Mouse (Mus musculus) heart, embryonic 13.5 days (tissue): ENCODE measurements at regions not wholly inside any gene's neighbourhood (a gene's known extent, or its start where the extent isn't known, plus 50 kb on each side); places are given as distances from the start of the nearest gene placed in this dataset.
A peak's percentile ranks its signal among the peaks of the same experiment; 100 is the strongest.

Source experiments
- ATAC-seq: fragments of 200-750 bp; cut with Nextera tagmentation; 2 replicates; pipeline ENCODE4 v1.8.0; 2017; ENCODE audit warnings: moderate TSS enrichment; ENCODE audit not compliant: insufficient number of reproducible peaks, low FRiP score, low TSS enrichment; ENCODE audit errors: extremely low read depth
- H3K27ac ChIP-seq: fragments of 300-500 bp; sonication (generic); replicated peaks from 2 replicates; pipeline ENCODE4 v1.5.1; 2015; ENCODE audit warnings: moderate library complexity, mild to moderate bottlenecking, inconsistent platforms
- H3K27me3 ChIP-seq: fragments of 300-500 bp; sonication (generic); replicated peaks from 2 replicates; pipeline ENCODE4 v1.6.1; 2015; ENCODE audit warnings: mild to moderate bottlenecking, inconsistent platforms
- H3K36me3 ChIP-seq: fragments of 300-500 bp; sonication (generic); 2 replicates; pipeline ENCODE4 v1.6.1; 2015; ENCODE audit warnings: mild to moderate bottlenecking, inconsistent platforms
- H3K4me1 ChIP-seq: fragments of 300-500 bp; sonication (generic); 2 replicates; pipeline ENCODE4 v1.6.1; 2015; ENCODE audit warnings: inconsistent platforms
- H3K4me2 ChIP-seq: fragments of 300-500 bp; sonication (generic); 2 replicates; pipeline ENCODE4 v1.6.1; 2015; ENCODE audit warnings: inconsistent platforms, mild to moderate bottlenecking, moderate library complexity
- H3K4me3 ChIP-seq: fragments of 300-500 bp; sonication (generic); 2 replicates; pipeline ENCODE4 v1.5.1; 2015; ENCODE audit warnings: moderate library complexity, mild to moderate bottlenecking, inconsistent platforms
- H3K9ac ChIP-seq: fragments of 300-500 bp; sonication (generic); 2 replicates; pipeline ENCODE4 v1.6.1; 2015; ENCODE audit warnings: inconsistent platforms, mild to moderate bottlenecking, moderate library complexity
- H3K9me3 ChIP-seq: fragments of 300-500 bp; sonication (generic); 2 replicates; pipeline ENCODE4 v1.6.1; 2016; ENCODE audit warnings: inconsistent platforms
- WGBS: fragments of 180-500 bp; shearing (Covaris S2); methylation state at CpG from one replicate; pipeline ENCODE4 v1.1.7; 2015; ENCODE audit warnings: mixed read lengths; 5-methylcytosine and 5-hydroxymethylcytosine counted together

GRCm38 (mm10) chrX:11747386-11748121 is 412.6 kb downstream of the Bcor start:
- Histone ChIP-seq H3K9ac (no peak overlapping the region), H3K4me2 (no peak overlapping the region), H3K9me3 (no peaks in the 10 kb centered on the region), H3K27me3 (peaks cover 3% of the 10 kb centered on the region; the same call in 1 of the 2 replicates), H3K36me3 (no peaks in the 10 kb centered on the region), H3K27ac (no peak overlapping the region), H3K4me3 (no peak overlapping the region), H3K4me1 (peaks cover 17% of the 10 kb centered on the region)
- 74% methylated on average over 4 of the region's 4 CpGs for WGBS
- ATAC-seq = no peak

GRCm38 (mm10) chrX:11748278-11748677 is 411.9 kb downstream of the Bcor start:
- peaks cover 24% of the 10 kb centered on the region for H3K4me1 ChIP-seq
- no peak overlapping the region for H3K4me3 ChIP-seq
- H3K4me2 ChIP-seq = no peak overlapping the region
- H3K36me3 ChIP-seq = no peaks in the 10 kb centered on the region
- no peak for ATAC-seq
- H3K9ac ChIP-seq = no peak overlapping the region
- 32% methylated on average over 4 of the region's 4 CpGs for WGBS
- peaks cover 3% of the 10 kb centered on the region; the same call in 1 of the 2 replicates for H3K27me3 ChIP-seq
- H3K27ac ChIP-seq = no peak overlapping the region
- no peaks in the 10 kb centered on the region for H3K9me3 ChIP-seq

GRCm38 (mm10) chrX:11752513-11752912 is 407.6 kb downstream of the Bcor start:
- H3K36me3 ChIP-seq = no peaks in the 10 kb centered on the region
- ATAC-seq = no peak
- H3K4me2 ChIP-seq = no peak overlapping the region
- no peak overlapping the region for H3K9ac ChIP-seq
- no peak overlapping the region for H3K4me3 ChIP-seq
- WGBS = 64% methylated on average over 5 of the region's 5 CpGs
- no peaks in the 10 kb centered on the region for H3K9me3 ChIP-seq
- peaks cover 26% of the 10 kb centered on the region for H3K4me1 ChIP-seq
- peak overlapping the region; percentile 74 for H3K27ac ChIP-seq
- peaks cover 3% of the 10 kb centered on the region; the same call in 1 of the 2 replicates for H3K27me3 ChIP-seq

GRCm38 (mm10) chrX:11752973-11753590 is 407.1 kb downstream of the Bcor start:
- Histone ChIP-seq H3K27me3 (peaks cover 3% of the 10 kb centered on the region; the same call in 1 of the 2 replicates), H3K36me3 (no peaks in the 10 kb centered on the region), H3K9ac (no peak overlapping the region), H3K4me2 (peak overlapping the region; percentile 21), H3K4me1 (peaks cover 20% of the 10 kb centered on the region), H3K27ac (peak overlapping the region; percentile 74), H3K9me3 (no peaks in the 10 kb centered on the region), H3K4me3 (no peak overlapping the region)
- no peak for ATAC-seq
- 11% methylated on average over 12 of the region's 13 CpGs for WGBS

- Histone ChIP-seq H3K9me3 (no peaks in the 10 kb centered on the region), H3K4me2 (no peak overlapping the region), H3K4me3 (no peak overlapping the region), H3K9ac (no peak overlapping the region), H3K27me3 (peaks cover 4% of the 10 kb centered on the region; the same call in 1 of the 2 replicates), H3K4me1 (peaks cover 14% of the 10 kb centered on the region), H3K36me3 (no peaks in the 10 kb centered on the region), H3K27ac (no peak overlapping the region)
- 84% methylated on average over 2 of the region's 2 CpGs for WGBS
- no peak for ATAC-seq
These were observed 405.1 kb downstream of the Bcor start for GRCm38 (mm10) chrX:11755046-11755445.

GRCm38 (mm10) chrX:11763351-11764082 is 396.6 kb downstream of the Bcor start:
- ATAC-seq = no peak
- H3K9me3 ChIP-seq = no peaks in the 10 kb centered on the region
- 54% methylated on average over 17 of the region's 17 CpGs for WGBS

GRCm38 (mm10) chrX:11776236-11776899 is 383.8 kb downstream of the Bcor start:
- no peaks in the 10 kb centered on the region for H3K9me3 ChIP-seq
- WGBS = 64% methylated on average over 6 of the region's 6 CpGs
- H3K4me1 ChIP-seq = no peaks in the 10 kb centered on the region
- no peak overlapping the region for H3K4me2 ChIP-seq
- ATAC-seq = no peak
- H3K9ac ChIP-seq = no peak overlapping the region
- H3K27ac ChIP-seq = no peak overlapping the region
- no peak overlapping the region for H3K4me3 ChIP-seq
- peaks cover 26% of the 10 kb centered on the region for H3K27me3 ChIP-seq
- H3K36me3 ChIP-seq = no peaks in the 10 kb centered on the region

More at GRCm38 (mm10) chrX:11763351-11764082, 396.6 kb downstream of the Bcor start:
- H3K4me2 ChIP-seq = no peak overlapping the region
- peaks cover 36% of the 10 kb centered on the region for H3K27me3 ChIP-seq
- no peaks in the 10 kb centered on the region for H3K36me3 ChIP-seq
- H3K27ac ChIP-seq = no peak overlapping the region
- no peak overlapping the region for H3K9ac ChIP-seq
- H3K4me1 ChIP-seq = peaks cover 9% of the 10 kb centered on the region; the same call in 1 of the 2 replicates
- H3K4me3 ChIP-seq = no peak overlapping the region

- Histone ChIP-seq H3K4me3 (no peak overlapping the region), H3K27ac (no peak overlapping the region), H3K9me3 (no peaks in the 10 kb centered on the region), H3K36me3 (no peaks in the 10 kb centered on the region), H3K4me1 (peaks cover 9% of the 10 kb centered on the region), H3K9ac (no peak overlapping the region), H3K27me3 (peaks cover 18% of the 10 kb centered on the region), H3K4me2 (no peak overlapping the region)
- 70% methylated on average over 6 of the region's 6 CpGs for WGBS
- ATAC-seq = no peak
These were observed 365.1 kb downstream of the Bcor start for GRCm38 (mm10) chrX:11795010-11795409.

GRCm38 (mm10) chrX:11797870-11798269 is 362.3 kb downstream of the Bcor start:
- peaks cover 17% of the 10 kb centered on the region for H3K4me1 ChIP-seq
- no peak overlapping the region for H3K4me3 ChIP-seq
- no peak for ATAC-seq
- no peak overlapping the region for H3K9ac ChIP-seq
- no peaks in the 10 kb centered on the region for H3K36me3 ChIP-seq
- H3K27ac ChIP-seq = peak overlapping the region; percentile 39
- H3K4me2 ChIP-seq = no peak overlapping the region; the same call in 1 of the 2 replicates
- no peaks in the 10 kb centered on the region for H3K9me3 ChIP-seq
- WGBS = 19% methylated on average over 11 of the region's 11 CpGs
- H3K27me3 ChIP-seq = peaks cover 19% of the 10 kb centered on the region

- no peak overlapping the region for H3K9ac ChIP-seq
- no peak overlapping the region for H3K27ac ChIP-seq
- H3K4me3 ChIP-seq = no peak overlapping the region
- H3K36me3 ChIP-seq = no peaks in the 10 kb centered on the region
- WGBS = 13% methylated on average over 3 of the region's 3 CpGs
- no peaks in the 10 kb centered on the region for H3K9me3 ChIP-seq
- ATAC-seq = no peak
- peaks cover 22% of the 10 kb centered on the region for H3K4me1 ChIP-seq
- peaks cover 21% of the 10 kb centered on the region for H3K27me3 ChIP-seq
- no peak overlapping the region; the same call in 1 of the 2 replicates for H3K4me2 ChIP-seq
These were observed 361.8 kb downstream of the Bcor start for GRCm38 (mm10) chrX:11798326-11798725.

GRCm38 (mm10) chrX:11800400-11800941 is 359.7 kb downstream of the Bcor start:
- Histone ChIP-seq H3K36me3 (no peaks in the 10 kb centered on the region), H3K9me3 (no peaks in the 10 kb centered on the region), H3K4me3 (no peak overlapping the region), H3K4me2 (no peak overlapping the region), H3K9ac (no peak overlapping the region), H3K27ac (no peak overlapping the region), H3K4me1 (peaks cover 28% of the 10 kb centered on the region), H3K27me3 (peaks cover 40% of the 10 kb centered on the region)
- no peak for ATAC-seq
- WGBS = 61% methylated on average over 16 of the region's 16 CpGs
